Mouse (Mus musculus) lung, adult 2 months (tissue): ENCODE data around the gene Hsd17b11.

ENCODE experiments used
- CTCF ChIP-seq: fragments of 200-500 bp; IDR thresholded peaks from 2 replicates; pipeline ENCODE4 v1.5.1; 2011; ENCODE audit warnings: mild to moderate bottlenecking, low read length, control low read depth; ENCODE audit not compliant: insufficient read depth
- POLR2A ChIP-seq: fragments of 200-500 bp; IDR thresholded peaks from 2 replicates; pipeline ENCODE4 v1.6.1; 2011; ENCODE audit warnings: low read depth, mild to moderate bottlenecking, control low read depth, low read length, borderline replicate concordance; ENCODE audit errors: extremely low read depth

GRCm38 (mm10) chr5:104007801-104008200, 13.9 kb downstream of the Hsd17b11 start:
- TF ChIP-seq CTCF (no peak), POLR2A (no peak)
